Mouse (Mus musculus) CH12.LX (cell line): ENCODE measurements around the gene Tmem234. TPM values are rescaled to one million over a fixed set of nuclear protein-coding genes. Genes with fewer than 3 reads are reported as not detected.

ENCODE experiments used
- DNase-seq: peaks from one replicate; pipeline ENCODE4 v3.0.0-alpha.2; 2013; ENCODE audit errors: extremely low read depth
- H3K27ac ChIP-seq: 2 replicates; pipeline ENCODE4 v1.5.1; 2012; ENCODE audit warnings: low read depth, mild to moderate bottlenecking, control low read depth, moderate library complexity; ENCODE audit not compliant: insufficient read depth
- H3K27me3 ChIP-seq: replicated peaks from 2 replicates; pipeline ENCODE3; 2012; ENCODE audit warnings: inconsistent platforms
- H3K36me3 ChIP-seq, 2 experiments: replicated peaks in 1 of 2; 2 replicates each; pipeline versions ENCODE3 to v1.6.1; 2012; ENCODE audit warnings: inconsistent platforms in 1 of 2, low read length in 1 of 2, mild to moderate bottlenecking in 1 of 2, mixed read lengths in 1 of 2, moderate library complexity in 1 of 2; ENCODE audit not compliant: control insufficient read depth in 1 of 2, insufficient read depth in 1 of 2
- H3K4me1 ChIP-seq, 2 experiments: 2 replicates each; pipeline ENCODE4 v1.6.1; 2012; ENCODE audit warnings: inconsistent platforms in 1 of 2, moderate library complexity in 1 of 2; ENCODE audit not compliant: insufficient read depth in 2 of 2, control insufficient read depth in 1 of 2
- H3K4me2 ChIP-seq: 2 replicates; pipeline ENCODE4 v1.6.1; 2012; ENCODE audit warnings: low read depth, mild to moderate bottlenecking, control low read depth; ENCODE audit not compliant: poor library complexity, insufficient read depth, severe bottlenecking
- H3K4me3 ChIP-seq, 3 experiments: fragments of 150-350 bp in 1 of 3; sonication (generic) in 1 of 3; replicated peaks in 1 of 3; 2 replicates each; pipeline versions ENCODE3 to v1.5.1; 2011 to 2012; ENCODE audit warnings: low read depth in 2 of 3, low read length in 2 of 3, mild to moderate bottlenecking in 2 of 3, moderate library complexity in 2 of 3, control low read depth in 1 of 3, improper control_type of control experiment in 1 of 3, inconsistent platforms in 1 of 3, mixed read lengths in 1 of 3; ENCODE audit not compliant: poor library complexity in 1 of 3
- H3K79me2 ChIP-seq: replicated peaks from 2 replicates; pipeline ENCODE4 v1.6.1; 2012; ENCODE audit warnings: mild to moderate bottlenecking, moderate library complexity; ENCODE audit not compliant: control insufficient read depth, poor library complexity, insufficient read depth, severe bottlenecking; ENCODE audit errors: extremely low read depth
- H3K9ac ChIP-seq: 2 replicates; pipeline ENCODE4 v1.6.1; 2012; ENCODE audit warnings: low read depth, mild to moderate bottlenecking, control low read depth, moderate library complexity; ENCODE audit not compliant: insufficient read depth
- H3K9me3 ChIP-seq: replicated peaks from 2 replicates; pipeline ENCODE3; 2012; ENCODE audit warnings: low read length, inconsistent platforms, mixed read lengths
- BHLHE40 ChIP-seq: IDR thresholded peaks from 2 replicates; pipeline ENCODE4 v1.6.1; 2011; ENCODE audit warnings: mild to moderate bottlenecking, low read depth, low read length, improper control_type of control experiment
- CHD1 ChIP-seq: IDR thresholded peaks from 2 replicates; pipeline ENCODE4 v1.6.1; 2012; ENCODE audit warnings: low read depth, low read length, improper control_type of control experiment, inconsistent platforms
- CHD2 ChIP-seq: IDR thresholded peaks from 2 replicates; pipeline ENCODE4 v1.6.1; 2011; ENCODE audit warnings: low read length, improper control_type of control experiment
- CTCF ChIP-seq, 2 experiments: IDR thresholded peaks in 1 of 2; conservative IDR thresholded peaks in 1 of 2; 2 replicates each; pipeline ENCODE4 v1.5.1; 2011 to 2012; ENCODE audit warnings: low read depth in 2 of 2, low read length in 2 of 2, improper control_type of control experiment in 1 of 2, inconsistent platforms in 1 of 2, mild to moderate bottlenecking in 1 of 2, moderate library complexity in 1 of 2
- E2F4 ChIP-seq: IDR thresholded peaks from 2 replicates; pipeline ENCODE4 v1.6.1; 2011; ENCODE audit warnings: low read depth, low read length, improper control_type of control experiment; ENCODE audit not compliant: insufficient replicate concordance
- ELF1 ChIP-seq: IDR thresholded peaks from 2 replicates; pipeline ENCODE4 v1.6.1; 2014; ENCODE audit warnings: low read depth, mild to moderate bottlenecking, inconsistent platforms, low read length, improper control_type of control experiment
- EP300 ChIP-seq: IDR thresholded peaks from 2 replicates; pipeline ENCODE4 v1.6.1; 2011; ENCODE audit warnings: low read length, improper control_type of control experiment
- GABPA ChIP-seq: IDR thresholded peaks from 2 replicates; pipeline ENCODE4 v1.6.1; 2012; ENCODE audit warnings: low read depth, low read length, improper control_type of control experiment, inconsistent platforms; ENCODE audit not compliant: insufficient replicate concordance
- HCFC1 ChIP-seq: IDR thresholded peaks from 2 replicates; pipeline ENCODE4 v1.6.1; 2012; ENCODE audit warnings: low read depth, mild to moderate bottlenecking, inconsistent platforms, low read length, improper control_type of control experiment
- IRF4 ChIP-seq: IDR thresholded peaks from 2 replicates; pipeline ENCODE4 v1.6.1; 2014; ENCODE audit warnings: low read depth, mild to moderate bottlenecking, inconsistent platforms, low read length, improper control_type of control experiment
- JUN ChIP-seq: IDR thresholded peaks from 2 replicates; pipeline ENCODE4 v1.6.1; 2011; ENCODE audit warnings: low read depth, mild to moderate bottlenecking, low read length, improper control_type of control experiment, moderate library complexity; ENCODE audit not compliant: insufficient read depth
- JUND ChIP-seq: conservative IDR thresholded peaks from 2 replicates; pipeline ENCODE4 v1.6.1; 2011; ENCODE audit warnings: low read depth, low read length, improper control_type of control experiment
- MAX ChIP-seq: IDR thresholded peaks from 2 replicates; pipeline ENCODE4 v1.6.1; 2011; ENCODE audit warnings: low read length, improper control_type of control experiment
- MAZ ChIP-seq: IDR thresholded peaks from 2 replicates; pipeline ENCODE4 v1.6.1; 2012; ENCODE audit warnings: low read depth, mild to moderate bottlenecking, inconsistent platforms, low read length, improper control_type of control experiment, moderate library complexity
- MEF2A ChIP-seq: IDR thresholded peaks from 2 replicates; pipeline ENCODE4 v1.6.1; 2014; ENCODE audit warnings: low read depth, mild to moderate bottlenecking, inconsistent platforms, low read length, improper control_type of control experiment, borderline replicate concordance
- MYC ChIP-seq: IDR thresholded peaks from 2 replicates; pipeline ENCODE4 v1.6.1; 2011; ENCODE audit warnings: low read depth, mild to moderate bottlenecking, improper control_type of control experiment, low read length
- NELFE ChIP-seq: IDR thresholded peaks from 2 replicates; pipeline ENCODE4 v1.6.1; 2011; ENCODE audit warnings: low read depth, low read length, improper control_type of control experiment
- POLR2A ChIP-seq: IDR thresholded peaks from 2 replicates; pipeline ENCODE4 v1.6.1; 2011; ENCODE audit warnings: low read depth, mild to moderate bottlenecking, improper control_type of control experiment, low read length
- POLR2AphosphoS2 ChIP-seq: IDR thresholded peaks from 2 replicates; pipeline ENCODE4 v1.6.1; 2011; ENCODE audit warnings: low read depth, low read length, improper control_type of control experiment
- RAD21 ChIP-seq: IDR thresholded peaks from 2 replicates; pipeline ENCODE4 v1.6.1; 2011; ENCODE audit warnings: low read depth, mild to moderate bottlenecking, low read length, improper control_type of control experiment, moderate library complexity
- SIN3A ChIP-seq: IDR thresholded peaks from 2 replicates; pipeline ENCODE4 v1.6.1; 2012; ENCODE audit warnings: low read length, improper control_type of control experiment, inconsistent platforms
- TBP ChIP-seq: conservative IDR thresholded peaks from 2 replicates; pipeline ENCODE4 v1.6.1; 2011; ENCODE audit warnings: low read depth, low read length, improper control_type of control experiment
- TCF12 ChIP-seq: IDR thresholded peaks from 2 replicates; pipeline ENCODE4 v1.6.1; 2014; ENCODE audit warnings: low read depth, mild to moderate bottlenecking, inconsistent platforms, low read length, improper control_type of control experiment
- USF2 ChIP-seq: conservative IDR thresholded peaks from 2 replicates; pipeline ENCODE4 v1.6.1; 2011; ENCODE audit warnings: low read depth, low read length, improper control_type of control experiment
- ZMIZ1 ChIP-seq: IDR thresholded peaks from 2 replicates; pipeline ENCODE4 v1.6.1; 2012; ENCODE audit warnings: low read depth, mild to moderate bottlenecking, inconsistent platforms, low read length, improper control_type of control experiment
- ZNF384 ChIP-seq: IDR thresholded peaks from 2 replicates; pipeline ENCODE4 v1.6.1; 2012; ENCODE audit warnings: low read depth, low read length, improper control_type of control experiment, inconsistent platforms
- dilution Hi-C: fragments of 300-500 bp; cut with MboI; formaldehyde crosslinking; loops from 2 replicates; pipeline ENCODE4 v1.14.3; 2020; ENCODE audit warnings: low sequenced_read_pairs; ENCODE audit not compliant: extremely low pct_unique_long_range_greater_than_20kb, extremely low pct_ligation_motif_present
- in situ Hi-C: fragments of 300-500 bp; cut with MboI; formaldehyde crosslinking; loops from 3 replicates; pipeline ENCODE4 v1.14.3; 2019; ENCODE audit warnings: low sequenced_read_pairs, low pct_ligation_motif_present, low pct_unique_long_range_greater_than_20kb, mixed read lengths
- polyA plus RNA-seq: library from polyadenylated mRNA; unstranded; fragments of >175 nt; gene quantifications from 2 replicates; pipeline ENCODE4 v1.2.1, GENCODE M21; 2012; ENCODE audit warnings: low read depth; ENCODE audit not compliant: insufficient read length
- total RNA-seq, 2 experiments: library from RNA; depleted of rRNA; stranded (reverse); fragments of 300-350 nt in 1 of 2; fragments of >200 nt in 1 of 2; gene quantifications; 2 replicates each; pipeline ENCODE4 v1.2.3; 2012 to 2014

Gene Tmem234
- total and polyA plus RNA-seq, 3 experiments: 97.6 to 113 (median 111) TPM

- no peak for DNase-seq
- in situ Hi-C loops: no loop called here
- Histone ChIP-seq H3K36me3 (no peaks in the 10 kb centered on the region), H3K9ac (no peak overlapping the region), H3K79me2 (no peaks in the 10 kb centered on the region), H3K4me1 (peaks cover 4 to 18% of the 10 kb centered on the region in 2 experiments), H3K27ac (no peak overlapping the region), H3K9me3 (no peaks in the 10 kb centered on the region), H3K4me3 (no peak overlapping the region), H3K4me2 (no peak overlapping the region), H3K27me3 (no peaks in the 10 kb centered on the region)
- no peak for TF ChIP-seq CTCF (conservative IDR thresholded peaks at IDR 0.05 in 1 of 2, IDR thresholded peaks at IDR 0.05 in 1 of 2; ENCODE audit: low read depth in 2 of 2, low read length in 2 of 2)
- no peak for TF ChIP-seq TBP
- no peak for TF ChIP-seq NELFE
- no peak for TF ChIP-seq RAD21
- TF ChIP-seq HCFC1: no peak
- no peak for TF ChIP-seq EP300
- TF ChIP-seq SIN3A: no peak
- no peak for TF ChIP-seq TCF12
- dilution Hi-C loops: no loop called here
These were observed 35.3 kb upstream of the Tmem234 start for GRCm38 (mm10) chr4:129565139-129565538.

- DNase-seq: no peak
- Histone ChIP-seq H3K27ac (no peak overlapping the region), H3K4me1 (peaks cover 11 to 50% of the 10 kb centered on the region in 2 experiments), H3K79me2 (no peaks in the 10 kb centered on the region), H3K9me3 (no peaks in the 10 kb centered on the region), H3K4me2 (no peak overlapping the region), H3K36me3 (no peaks in the 10 kb centered on the region), H3K4me3 (no peak overlapping the region), H3K27me3 (no peaks in the 10 kb centered on the region), H3K9ac (no peak overlapping the region)
- dilution Hi-C loops: no loop called here
- in situ Hi-C loops: no loop called here
- TF ChIP-seq CTCF (conservative IDR thresholded peaks at IDR 0.05 in 1 of 2, IDR thresholded peaks at IDR 0.05 in 1 of 2; ENCODE audit: low read depth in 2 of 2, low read length in 2 of 2) (no peak), IRF4 (no peak), HCFC1 (no peak), ELF1 (no peak), CHD1 (no peak), E2F4 (no peak)
These were observed 32.1 kb upstream of the Tmem234 start for GRCm38 (mm10) chr4:129568366-129568765.

GRCm38 (mm10) chr4:129570028-129570427 lies 30.4 kb upstream of the Tmem234 start:
- Histone ChIP-seq H3K4me1 (peaks cover 21 to 66% of the 10 kb centered on the region in 2 experiments), H3K9ac (no peak overlapping the region), H3K27me3 (no peaks in the 10 kb centered on the region), H3K4me2 (peak overlapping the region; percentile 58), H3K36me3 (no peaks in the 10 kb centered on the region), H3K79me2 (no peaks in the 10 kb centered on the region), H3K9me3 (no peaks in the 10 kb centered on the region), H3K4me3 (no peak overlapping the region), H3K27ac (peak overlapping the region; percentile 95)
- DNase-seq: peak; percentile 88
- in situ Hi-C loops (no loop called here), dilution Hi-C loops (no loop called here)
- TF ChIP-seq MAX (peak; percentile 63; the same call in 1 of the 2 replicates), CHD2 (no peak), ZNF384 (0 out of 2 replicates have a peak, but pooled peaks have one; percentile 1), NELFE (peak; percentile 51; the same call in 1 of the 2 replicates), IRF4 (no peak; the same call in none of the 2 replicates), CTCF (conservative IDR thresholded peaks at IDR 0.05 in 1 of 2, IDR thresholded peaks at IDR 0.05 in 1 of 2; ENCODE audit: low read depth in 2 of 2, low read length in 2 of 2) (no peak), MEF2A (peak; percentile 89), GABPA (no peak; the same call in 1 of the 2 replicates), POLR2AphosphoS2 (no peak), RAD21 (peak; percentile 0; the same call in 1 of the 2 replicates), USF2 (no peak), JUND (0 out of 2 replicates have a peak, but pooled peaks have one; percentile 55), BHLHE40 (peak; percentile 85), ZMIZ1 (peak; percentile 64; the same call in 1 of the 2 replicates), MAZ (no peak), POLR2A (peak; percentile 57), JUN (peak; percentile 22; the same call in 1 of the 2 replicates), TBP (no peak), MYC (peak; percentile 85)
